Mouse (Mus musculus): Measurements from ENCODE around the gene Sult1c2. TPM values are rescaled to one million over a fixed set of nuclear protein-coding genes. Genes with fewer than 3 reads are reported as not detected.
"Not testable (repeated sequence)": the region's sequence is repeated elsewhere in the genome, so short reads cannot be mapped to it uniquely, and the experiment has no call there.

Gene Sult1c2
- 0.06 TPM in 2 replicates for polyA plus RNA-seq (2012; rRNA removed)

GRCm38 (mm10) chr17:53846206-53846605 lies at the start of gene Sult1c2:
Sult1c2 (minus strand) TSS chr17:53846339.
- 72% methylated on average over 4 of the region's 4 CpGs for WGBS
- TF ChIP-seq POLR2A (IDR thresholded peaks at IDR 0.05; ENCODE audit: borderline replicate concordance, extremely low read depth, low read depth, low read length), result no peak
- no peak for TF ChIP-seq CTCF (IDR thresholded peaks at IDR 0.05; ENCODE audit: insufficient read depth, low read length)
- no peak for DNase-seq
- Histone ChIP-seq H3K4me3 (replicated peaks; ENCODE audit: extremely low read depth, low read depth, low read length) (no peak within 1 kb of the TSS), H3K4me1 (ENCODE audit: control insufficient read depth, insufficient read depth, low read length) (no peaks in the 10 kb centered on the region)

- not testable (repeated sequence) for DNase-seq; H3K4me1 ChIP-seq (ENCODE audit: control insufficient read depth, insufficient read depth, low read length); H3K4me3 ChIP-seq (replicated peaks; ENCODE audit: extremely low read depth, low read depth, low read length)
- WGBS, result 80% methylated on average over 7 of the region's 7 CpGs
Measured at GRCm38 (mm10) chr17:53879006-53879675, 33.0 kb upstream of the Sult1c2 start.

- DNase-seq, result no peak
- TF ChIP-seq CTCF (IDR thresholded peaks at IDR 0.05; ENCODE audit: insufficient read depth, low read length) (no peak), POLR2A (IDR thresholded peaks at IDR 0.05; ENCODE audit: borderline replicate concordance, extremely low read depth, low read depth, low read length) (no peak)
- WGBS, result 70% methylated on average over 2 of the region's 2 CpGs
- H3K4me1 ChIP-seq (ENCODE audit: control insufficient read depth, insufficient read depth, low read length), result no peaks in the 10 kb centered on the region
- no peak overlapping the region for H3K4me3 ChIP-seq (replicated peaks; ENCODE audit: extremely low read depth, low read depth, low read length)
Measured at GRCm38 (mm10) chr17:53874433-53874832, 28.3 kb upstream of the Sult1c2 start.

- TF ChIP-seq POLR2A (IDR thresholded peaks at IDR 0.05; ENCODE audit: borderline replicate concordance, extremely low read depth, low read depth, low read length), result no peak
- TF ChIP-seq CTCF (IDR thresholded peaks at IDR 0.05; ENCODE audit: insufficient read depth, low read length), result no peak
- Histone ChIP-seq H3K4me3 (replicated peaks; ENCODE audit: extremely low read depth, low read depth, low read length) (no peak overlapping the region), H3K4me1 (ENCODE audit: control insufficient read depth, insufficient read depth, low read length) (no peaks in the 10 kb centered on the region)
- no peak for DNase-seq
- WGBS, result 75% methylated on average over 3 of the region's 3 CpGs
Measured at GRCm38 (mm10) chr17:53872192-53872591, 26.1 kb upstream of the Sult1c2 start.

DNA sequence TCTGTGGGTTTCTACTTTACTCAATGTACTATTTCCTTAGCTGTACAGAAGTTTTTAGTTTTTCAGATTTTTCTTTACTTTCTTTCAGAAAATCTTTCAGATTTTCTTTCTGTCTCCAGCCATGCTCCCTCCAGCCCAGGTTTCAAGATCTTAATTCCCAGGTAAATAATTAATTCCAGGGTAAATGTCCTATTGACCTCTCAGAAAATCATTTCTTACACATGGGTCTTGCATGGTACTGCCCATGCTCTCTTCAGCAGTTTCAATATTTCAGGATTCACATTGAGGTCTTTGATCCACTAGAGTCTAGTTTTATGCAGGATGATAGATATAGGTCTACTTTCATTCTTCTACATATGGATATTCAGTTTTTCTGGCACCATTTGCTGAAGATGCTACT lies 23.8 kb upstream of the Sult1c2 start:
- TF ChIP-seq CTCF (IDR thresholded peaks at IDR 0.05; ENCODE audit: insufficient read depth, low read length) (no peak), POLR2A (IDR thresholded peaks at IDR 0.05; ENCODE audit: borderline replicate concordance, extremely low read depth, low read depth, low read length) (no peak)
- no peak overlapping the region for H3K4me3 ChIP-seq (replicated peaks; ENCODE audit: extremely low read depth, low read depth, low read length)
- no peaks in the 10 kb centered on the region for H3K4me1 ChIP-seq (ENCODE audit: control insufficient read depth, insufficient read depth, low read length)
- no peak for DNase-seq

DNA sequence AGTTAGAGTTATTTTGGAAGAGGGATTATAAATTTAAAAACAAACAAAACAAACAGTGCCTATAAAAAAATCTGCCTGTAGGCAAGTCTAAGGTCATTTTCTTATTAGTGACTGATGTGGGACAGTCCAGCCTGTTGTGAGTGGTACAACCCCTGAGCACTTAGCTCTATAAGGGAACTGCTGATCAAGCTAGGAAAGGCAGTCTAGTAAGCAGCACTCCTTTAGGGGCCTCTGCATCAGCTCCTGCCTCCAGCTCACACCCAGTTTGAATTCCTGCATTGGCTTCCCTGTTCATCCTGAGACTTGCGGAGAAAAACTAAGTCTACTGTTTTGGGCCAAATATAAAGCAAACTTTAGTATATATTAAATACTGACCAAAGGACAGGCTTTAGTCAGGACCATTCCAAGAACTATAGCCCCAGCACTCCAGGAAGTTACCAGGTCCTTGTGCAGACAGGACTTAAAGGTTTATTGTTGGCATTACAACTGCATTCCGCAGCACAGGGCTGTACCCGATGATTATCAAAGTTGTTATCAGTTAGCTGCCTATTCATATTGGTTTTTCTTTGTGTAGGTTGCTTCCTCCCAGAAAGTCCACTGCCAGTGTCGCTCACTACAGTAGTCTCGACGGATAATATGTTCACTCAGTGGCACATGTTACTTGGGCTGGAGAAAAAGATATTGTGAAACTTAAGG lies 19.3 kb upstream of the Sult1c2 start:
- WGBS, result 72% methylated on average over 6 of the region's 6 CpGs
- TF ChIP-seq POLR2A (IDR thresholded peaks at IDR 0.05; ENCODE audit: borderline replicate concordance, extremely low read depth, low read depth, low read length) (no peak), CTCF (IDR thresholded peaks at IDR 0.05; ENCODE audit: insufficient read depth, low read length) (no peak)
- Histone ChIP-seq H3K4me3 (replicated peaks; ENCODE audit: extremely low read depth, low read depth, low read length) (no peak overlapping the region), H3K4me1 (ENCODE audit: control insufficient read depth, insufficient read depth, low read length) (no peaks in the 10 kb centered on the region)
- no peak for DNase-seq

GRCm38 (mm10) chr17:53860548-53860947 lies 14.4 kb upstream of the Sult1c2 start:
- TF ChIP-seq CTCF (IDR thresholded peaks at IDR 0.05; ENCODE audit: insufficient read depth, low read length) (no peak), POLR2A (IDR thresholded peaks at IDR 0.05; ENCODE audit: borderline replicate concordance, extremely low read depth, low read depth, low read length) (no peak)
- Histone ChIP-seq H3K4me3 (replicated peaks; ENCODE audit: extremely low read depth, low read depth, low read length) (no peak overlapping the region), H3K4me1 (ENCODE audit: control insufficient read depth, insufficient read depth, low read length) (no peaks in the 10 kb centered on the region)
- no peak for DNase-seq

DNA sequence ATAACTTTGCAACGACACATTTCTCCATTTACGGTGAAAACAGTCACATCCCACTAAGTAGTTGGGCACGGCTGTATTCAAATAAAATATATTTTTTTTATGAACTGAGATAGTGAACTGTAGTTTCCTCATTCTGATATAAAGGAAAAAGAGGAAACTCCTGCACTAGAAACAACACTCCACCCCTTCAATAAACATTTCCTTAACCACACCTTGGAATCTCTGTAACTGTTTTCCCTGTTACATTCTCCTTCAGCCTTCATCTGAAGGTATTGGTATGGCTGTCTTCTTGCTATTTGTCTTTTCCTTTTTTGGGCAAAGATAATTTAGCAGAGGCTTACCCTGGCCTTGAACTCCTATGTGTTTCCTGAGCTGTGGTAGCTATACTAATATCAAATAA lies 8.9 kb upstream of the Sult1c2 start:
- DNase-seq, result no peak
- no peak for TF ChIP-seq CTCF (IDR thresholded peaks at IDR 0.05; ENCODE audit: insufficient read depth, low read length)
- TF ChIP-seq POLR2A (IDR thresholded peaks at IDR 0.05; ENCODE audit: borderline replicate concordance, extremely low read depth, low read depth, low read length), result no peak
- WGBS, result 87% methylated on average over 3 of the region's 3 CpGs
- H3K4me1 ChIP-seq (ENCODE audit: control insufficient read depth, insufficient read depth, low read length), result no peaks in the 10 kb centered on the region
- H3K4me3 ChIP-seq (replicated peaks; ENCODE audit: extremely low read depth, low read depth, low read length), result no peak overlapping the region

GRCm38 (mm10) chr17:53845796-53846195 lies 343 bp downstream of the Sult1c2 start:
- 49% methylated on average over 7 of the region's 7 CpGs for WGBS
- H3K4me3 ChIP-seq (replicated peaks; ENCODE audit: extremely low read depth, low read depth, low read length), result no peak overlapping the region
- H3K4me1 ChIP-seq (ENCODE audit: control insufficient read depth, insufficient read depth, low read length), result no peaks in the 10 kb centered on the region
- DNase-seq, result no peak
- TF ChIP-seq CTCF (IDR thresholded peaks at IDR 0.05; ENCODE audit: insufficient read depth, low read length), result no peak
- TF ChIP-seq POLR2A (IDR thresholded peaks at IDR 0.05; ENCODE audit: borderline replicate concordance, extremely low read depth, low read depth, low read length), result no peak

DNA sequence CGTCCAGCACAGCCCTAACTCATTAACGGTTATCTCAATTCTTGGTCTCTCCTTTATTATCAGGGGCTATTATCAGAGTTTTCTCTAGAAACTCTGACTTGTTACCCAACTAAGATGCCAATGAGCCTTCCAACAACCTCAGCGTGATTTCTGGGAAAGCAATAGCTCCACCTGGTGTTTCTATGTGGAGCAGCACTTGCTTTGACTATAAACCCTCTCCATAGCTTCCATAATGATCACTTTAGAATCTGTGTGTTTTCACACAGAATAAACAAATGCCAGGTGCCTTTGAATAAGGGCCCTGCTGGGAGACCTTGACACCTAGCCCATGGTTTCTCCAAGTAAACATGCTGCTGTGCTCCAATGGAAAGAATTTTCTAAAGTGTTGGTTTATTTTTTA lies 12.8 kb downstream of the Sult1c2 start:
- H3K4me3 ChIP-seq (replicated peaks; ENCODE audit: extremely low read depth, low read depth, low read length), result no peak overlapping the region
- WGBS, result 47% methylated on average over 3 of the region's 3 CpGs
- DNase-seq, result no peak
- TF ChIP-seq POLR2A (IDR thresholded peaks at IDR 0.05; ENCODE audit: borderline replicate concordance, extremely low read depth, low read depth, low read length), result no peak
- no peak for TF ChIP-seq CTCF (IDR thresholded peaks at IDR 0.05; ENCODE audit: insufficient read depth, low read length)
- no peaks in the 10 kb centered on the region for H3K4me1 ChIP-seq (ENCODE audit: control insufficient read depth, insufficient read depth, low read length)

DNA sequence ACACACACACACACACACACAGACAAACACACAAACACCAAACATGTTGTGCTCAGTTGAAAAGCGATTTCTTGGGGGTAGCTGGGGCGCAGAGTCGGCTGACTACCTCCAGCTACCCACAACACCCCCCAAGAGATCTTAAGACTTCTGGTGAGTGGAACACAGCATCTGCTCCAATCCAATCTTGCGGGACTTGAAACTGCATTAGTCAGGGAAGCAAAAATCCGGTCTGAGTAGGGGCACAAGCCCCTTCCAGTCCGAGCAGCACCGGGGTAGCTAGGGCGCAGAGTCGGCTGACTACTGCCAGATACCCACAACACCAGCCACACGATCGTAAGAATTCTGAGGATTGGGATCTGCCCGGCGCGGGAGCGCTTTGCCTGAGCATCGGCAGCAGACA lies 42.2 kb downstream of the Sult1c2 start:
- 87% methylated on average over 16 of the region's 16 CpGs for WGBS
- DNase-seq; H3K4me3 ChIP-seq (replicated peaks; ENCODE audit: extremely low read depth, low read depth, low read length); H3K4me1 ChIP-seq (ENCODE audit: control insufficient read depth, insufficient read depth, low read length): not testable (repeated sequence)

Measured in lung, adult 2 months (tissue).